Mouse (Mus musculus): ENCODE data around the gene Atp8b4. TPM values are rescaled to one million over a fixed set of nuclear protein-coding genes. Genes with fewer than 3 reads are reported as not detected.
A peak's percentile ranks its signal among the peaks of the same experiment; 100 is the strongest.
"Not testable (repeated sequence)": the region's sequence is repeated elsewhere in the genome, so short reads cannot be mapped to it uniquely, and the experiment has no call there.

Atp8b4 gene
- polyA plus RNA-seq, 1 experiment from 2014 or later: 0.13 TPM

- Histone ChIP-seq H3K36me3 (ENCODE audit: control insufficient read depth, insufficient read depth, low read length) (no peaks in the 10 kb centered on the region), H3K4me1 (ENCODE audit: control insufficient read depth, insufficient read depth, low read length) (no peaks in the 10 kb centered on the region), H3K9ac (replicated peaks; ENCODE audit: low read length) (no peak overlapping the region), H3K27ac (replicated peaks; ENCODE audit: low read depth, low read length) (no peak overlapping the region), H3K4me3 (replicated peaks; ENCODE audit: low read depth, low read length) (no peak overlapping the region), H3K9me3 (ENCODE audit: control insufficient read depth, low read length) (no peaks in the 10 kb centered on the region), H3K27me3 (ENCODE audit: control insufficient read depth, insufficient read depth, low read length) (no peaks in the 10 kb centered on the region), H3K4me2 (ENCODE audit: low read length) (no peak overlapping the region)
- 85% methylated on average over 13 of the region's 13 CpGs for WGBS
- ATAC-seq (ENCODE audit: low FRiP score, low TSS enrichment): no peak
- no peak for DNase-seq
Measured at GRCm38 (mm10) chr2:126466391-126467134, 33.9 kb downstream of the Atp8b4 start.

- H3K4me1 ChIP-seq (ENCODE audit: control insufficient read depth, insufficient read depth, low read length): no peaks in the 10 kb centered on the region
- H3K9me3 ChIP-seq (ENCODE audit: control insufficient read depth, low read length): no peaks in the 10 kb centered on the region
- H3K4me2 ChIP-seq (ENCODE audit: low read length): no peak overlapping the region
- H3K9ac ChIP-seq (replicated peaks; ENCODE audit: low read length): no peak overlapping the region
- no peak overlapping the region for H3K27ac ChIP-seq (replicated peaks; ENCODE audit: low read depth, low read length)
- no peak overlapping the region for H3K4me3 ChIP-seq (replicated peaks; ENCODE audit: low read depth, low read length)
- no peak for ATAC-seq (ENCODE audit: low FRiP score, low TSS enrichment)
- DNase-seq: no peak
- 95% methylated on average over 2 of the region's 2 CpGs for WGBS
- no peaks in the 10 kb centered on the region for H3K36me3 ChIP-seq (ENCODE audit: control insufficient read depth, insufficient read depth, low read length)
- H3K27me3 ChIP-seq (ENCODE audit: control insufficient read depth, insufficient read depth, low read length): no peaks in the 10 kb centered on the region
Measured at GRCm38 (mm10) chr2:126458661-126459060, 41.8 kb downstream of the Atp8b4 start.

GRCm38 (mm10) chr2:126457759-126458158 is 42.7 kb downstream of the Atp8b4 start:
- not testable (repeated sequence) for H3K9ac ChIP-seq (replicated peaks; ENCODE audit: low read length); DNase-seq; ATAC-seq (ENCODE audit: low FRiP score, low TSS enrichment); H3K27ac ChIP-seq (replicated peaks; ENCODE audit: low read depth, low read length); H3K36me3 ChIP-seq (ENCODE audit: control insufficient read depth, insufficient read depth, low read length); H3K4me3 ChIP-seq (replicated peaks; ENCODE audit: low read depth, low read length); H3K4me1 ChIP-seq (ENCODE audit: control insufficient read depth, insufficient read depth, low read length); H3K27me3 ChIP-seq (ENCODE audit: control insufficient read depth, insufficient read depth, low read length); H3K9me3 ChIP-seq (ENCODE audit: control insufficient read depth, low read length); H3K4me2 ChIP-seq (ENCODE audit: low read length)
- 66% methylated on average over 2 of the region's 2 CpGs for WGBS

GRCm38 (mm10) chr2:126450937-126451302 is 49.6 kb downstream of the Atp8b4 start:
- no peak for DNase-seq
- Histone ChIP-seq H3K36me3 (ENCODE audit: control insufficient read depth, insufficient read depth, low read length) (no peaks in the 10 kb centered on the region), H3K9me3 (ENCODE audit: control insufficient read depth, low read length) (no peaks in the 10 kb centered on the region), H3K4me3 (replicated peaks; ENCODE audit: low read depth, low read length) (no peak overlapping the region), H3K4me1 (ENCODE audit: control insufficient read depth, insufficient read depth, low read length) (no peaks in the 10 kb centered on the region; the same call in 1 of the 2 replicates), H3K27me3 (ENCODE audit: control insufficient read depth, insufficient read depth, low read length) (no peaks in the 10 kb centered on the region), H3K4me2 (ENCODE audit: low read length) (no peak overlapping the region), H3K9ac (replicated peaks; ENCODE audit: low read length) (no peak overlapping the region), H3K27ac (replicated peaks; ENCODE audit: low read depth, low read length) (no peak overlapping the region)
- WGBS: 78% methylated on average over 7 of the region's 7 CpGs
- 0 out of 2 replicates have a peak, but pooled peaks have one; percentile 14 for ATAC-seq (ENCODE audit: low FRiP score, low TSS enrichment)

GRCm38 (mm10) chr2:126450210-126450936 is 50.1 kb downstream of the Atp8b4 start:
- ATAC-seq (ENCODE audit: low FRiP score, low TSS enrichment): peak; percentile 77

GRCm38 (mm10) chr2:126445039-126445438 is 55.4 kb downstream of the Atp8b4 start:
- DNase-seq (no peak), ATAC-seq (ENCODE audit: low FRiP score, low TSS enrichment) (no peak)
- 87% methylated on average over 6 of the region's 6 CpGs for WGBS

More at GRCm38 (mm10) chr2:126450210-126450936, 50.1 kb downstream of the Atp8b4 start:
- peak; percentile 70 for DNase-seq
- no peak overlapping the region for H3K9ac ChIP-seq (replicated peaks; ENCODE audit: low read length)
- H3K9me3 ChIP-seq (ENCODE audit: control insufficient read depth, low read length): no peaks in the 10 kb centered on the region
- H3K36me3 ChIP-seq (ENCODE audit: control insufficient read depth, insufficient read depth, low read length): no peaks in the 10 kb centered on the region
- H3K4me1 ChIP-seq (ENCODE audit: control insufficient read depth, insufficient read depth, low read length): no peaks in the 10 kb centered on the region; the same call in 1 of the 2 replicates
- no peak overlapping the region for H3K4me3 ChIP-seq (replicated peaks; ENCODE audit: low read depth, low read length)
- H3K4me2 ChIP-seq (ENCODE audit: low read length): no peak overlapping the region
- no peaks in the 10 kb centered on the region for H3K27me3 ChIP-seq (ENCODE audit: control insufficient read depth, insufficient read depth, low read length)
- no peak overlapping the region for H3K27ac ChIP-seq (replicated peaks; ENCODE audit: low read depth, low read length)
- WGBS: 62% methylated on average over 14 of the region's 14 CpGs

GRCm38 (mm10) chr2:126441586-126441985 is 58.9 kb downstream of the Atp8b4 start:
- Histone ChIP-seq H3K4me1 (ENCODE audit: control insufficient read depth, insufficient read depth, low read length) (no peaks in the 10 kb centered on the region), H3K9ac (replicated peaks; ENCODE audit: low read length) (no peak overlapping the region), H3K27me3 (ENCODE audit: control insufficient read depth, insufficient read depth, low read length) (no peaks in the 10 kb centered on the region), H3K9me3 (ENCODE audit: control insufficient read depth, low read length) (no peaks in the 10 kb centered on the region), H3K4me3 (replicated peaks; ENCODE audit: low read depth, low read length) (no peak overlapping the region), H3K4me2 (ENCODE audit: low read length) (no peak overlapping the region), H3K27ac (replicated peaks; ENCODE audit: low read depth, low read length) (no peak overlapping the region), H3K36me3 (ENCODE audit: control insufficient read depth, insufficient read depth, low read length) (no peaks in the 10 kb centered on the region)
- ATAC-seq (ENCODE audit: low FRiP score, low TSS enrichment): no peak
- no peak for DNase-seq
- WGBS: 80% methylated on average over 4 of the region's 4 CpGs

More at GRCm38 (mm10) chr2:126445039-126445438, 55.4 kb downstream of the Atp8b4 start:
- Histone ChIP-seq H3K4me2 (ENCODE audit: low read length) (no peak overlapping the region), H3K4me1 (ENCODE audit: control insufficient read depth, insufficient read depth, low read length) (no peaks in the 10 kb centered on the region), H3K27ac (replicated peaks; ENCODE audit: low read depth, low read length) (no peak overlapping the region), H3K4me3 (replicated peaks; ENCODE audit: low read depth, low read length) (no peak overlapping the region), H3K27me3 (ENCODE audit: control insufficient read depth, insufficient read depth, low read length) (no peaks in the 10 kb centered on the region), H3K9me3 (ENCODE audit: control insufficient read depth, low read length) (no peaks in the 10 kb centered on the region), H3K36me3 (ENCODE audit: control insufficient read depth, insufficient read depth, low read length) (no peaks in the 10 kb centered on the region), H3K9ac (replicated peaks; ENCODE audit: low read length) (no peak overlapping the region)

- Histone ChIP-seq H3K9me3 (ENCODE audit: control insufficient read depth, low read length) (no peaks in the 10 kb centered on the region), H3K4me3 (replicated peaks; ENCODE audit: low read depth, low read length) (no peak overlapping the region), H3K27me3 (ENCODE audit: control insufficient read depth, insufficient read depth, low read length) (no peaks in the 10 kb centered on the region), H3K4me2 (ENCODE audit: low read length) (no peak overlapping the region), H3K36me3 (ENCODE audit: control insufficient read depth, insufficient read depth, low read length) (no peaks in the 10 kb centered on the region), H3K9ac (replicated peaks; ENCODE audit: low read length) (no peak overlapping the region), H3K27ac (replicated peaks; ENCODE audit: low read depth, low read length) (no peak overlapping the region), H3K4me1 (ENCODE audit: control insufficient read depth, insufficient read depth, low read length) (no peaks in the 10 kb centered on the region)
- WGBS: 95% methylated on average over 1 of the region's 1 CpGs
- DNase-seq (no peak), ATAC-seq (ENCODE audit: low FRiP score, low TSS enrichment) (no peak)
Measured at GRCm38 (mm10) chr2:126434712-126435111, 65.8 kb downstream of the Atp8b4 start.

Measured in midbrain, embryonic 14.5 days (tissue).